Mouse (Mus musculus): ENCODE results near the gene Rab40c. TPM values are rescaled to one million over a fixed set of nuclear protein-coding genes. Genes with fewer than 3 reads are reported as not detected.

Gene Rab40c
- polyA plus RNA-seq, 1 experiment from 2014 or later, result 49.3 TPM

- peak overlapping the region; percentile 92; the same call in 1 of the 2 replicates for H3K9ac ChIP-seq
- peak overlapping the region; percentile 95 for H3K4me2 ChIP-seq (replicated peaks)
- peaks cover 72% of the 10 kb centered on the region for H3K4me1 ChIP-seq
- H3K27ac ChIP-seq, result no peak overlapping the region
- H3K9me3 ChIP-seq, result no peaks in the 10 kb centered on the region
- H3K27me3 ChIP-seq (replicated peaks), result no peaks in the 10 kb centered on the region
- peaks cover 43% of the 10 kb centered on the region for H3K36me3 ChIP-seq
- WGBS, result 97% methylated on average over 7 of the region's 7 CpGs
- no peak for ATAC-seq (ENCODE audit: low FRiP score, low read depth)
- no peak overlapping the region for H3K4me3 ChIP-seq
Measured at GRCm38 (mm10) chr17:25835301-25835700, 84.2 kb downstream of the Rab40c start.

GRCm38 (mm10) chr17:25834595-25835222 is 84.8 kb downstream of the Rab40c start:
- peaks cover 43% of the 10 kb centered on the region for H3K36me3 ChIP-seq
- H3K9me3 ChIP-seq, result no peaks in the 10 kb centered on the region
- H3K4me2 ChIP-seq (replicated peaks), result peak overlapping the region; percentile 95
- peaks cover 78% of the 10 kb centered on the region for H3K4me1 ChIP-seq
- no peaks in the 10 kb centered on the region for H3K27me3 ChIP-seq (replicated peaks)
- H3K27ac ChIP-seq, result no peak overlapping the region
- 89% methylated on average over 12 of the region's 12 CpGs for WGBS
- peak overlapping the region; percentile 92 for H3K9ac ChIP-seq
- ATAC-seq (ENCODE audit: low FRiP score, low read depth), result no peak
- peak overlapping the region; percentile 79 for H3K4me3 ChIP-seq

GRCm38 (mm10) chr17:25833961-25834594 is 85.4 kb downstream of the Rab40c start:
- H3K27me3 ChIP-seq (replicated peaks), result no peaks in the 10 kb centered on the region
- H3K4me3 ChIP-seq, result peak overlapping the region; percentile 79
- no peaks in the 10 kb centered on the region for H3K9me3 ChIP-seq
- H3K36me3 ChIP-seq, result peaks cover 36% of the 10 kb centered on the region
- no peak for ATAC-seq (ENCODE audit: low FRiP score, low read depth)
- H3K4me2 ChIP-seq (replicated peaks), result peak overlapping the region; percentile 95
- peak overlapping the region; percentile 88 for H3K27ac ChIP-seq
- 60% methylated on average over 6 of the region's 6 CpGs for WGBS
- peak overlapping the region; percentile 92 for H3K9ac ChIP-seq
- peaks cover 82% of the 10 kb centered on the region for H3K4me1 ChIP-seq

- Histone ChIP-seq H3K9me3 (no peaks in the 10 kb centered on the region), H3K4me3 (peak within 1 kb of the TSS; percentile 79), H3K4me2 (replicated peaks) (peak within 1 kb of the TSS; percentile 95), H3K4me1 (peaks cover 83% of the 10 kb centered on the region), H3K27ac (peak within 1 kb of the TSS; percentile 88), H3K9ac (peak within 1 kb of the TSS; percentile 92), H3K27me3 (replicated peaks) (no peaks in the 10 kb centered on the region), H3K36me3 (peaks cover 32% of the 10 kb centered on the region)
- WGBS, result under 1% methylated on average over 24 of the region's 24 CpGs
- ATAC-seq (ENCODE audit: low FRiP score, low read depth), result peak; percentile 50
Measured at GRCm38 (mm10) chr17:25833291-25833663, 86.2 kb downstream of the Rab40c start, which contains the start of gene Stub1. TSS of gene Stub1 (minus strand) at chr17:25833404.

- Histone ChIP-seq H3K36me3 (peaks cover 32% of the 10 kb centered on the region), H3K9ac (peak overlapping the region; percentile 92), H3K27ac (peak overlapping the region; percentile 88), H3K27me3 (replicated peaks) (no peaks in the 10 kb centered on the region), H3K4me2 (replicated peaks) (peak overlapping the region; percentile 95), H3K4me3 (peak overlapping the region; percentile 79), H3K9me3 (no peaks in the 10 kb centered on the region), H3K4me1 (peaks cover 82% of the 10 kb centered on the region)
- under 1% methylated on average over 77 of the region's 77 CpGs for WGBS
- ATAC-seq (ENCODE audit: low FRiP score, low read depth), result peak; percentile 90
Measured at GRCm38 (mm10) chr17:25832436-25833290, 86.9 kb downstream of the Rab40c start.

Other genes starting within 250 kb of the Rab40c start
- gene Gng13, start 202.6 kb downstream of the Rab40c start, polyA plus RNA-seq (2016; fragmentation: Nextera tagmentation; extraction: Ambion mirVana), result 1.6 and 2.1 TPM in 2 replicates
- 24.9 and 25.6 TPM in 2 replicates for gene Chtf18, start 192.3 kb downstream of the Rab40c start, polyA plus RNA-seq (2016; fragmentation: Nextera tagmentation; extraction: Ambion mirVana)
- 20.5 and 22.1 TPM in 2 replicates for gene Rpusd1, start 192.1 kb downstream of the Rab40c start, polyA plus RNA-seq (2016; fragmentation: Nextera tagmentation; extraction: Ambion mirVana)
- not detected in 2 replicates for gene Mslnl, start 183.7 kb downstream of the Rab40c start, polyA plus RNA-seq (2016; fragmentation: Nextera tagmentation; extraction: Ambion mirVana)
- gene Msln, start 165.3 kb downstream of the Rab40c start, polyA plus RNA-seq (2016; fragmentation: Nextera tagmentation; extraction: Ambion mirVana), result 0.27 and 0.38 TPM in 2 replicates
- 25.5 and 29.2 TPM in 2 replicates for gene Narfl, start 146.0 kb downstream of the Rab40c start, polyA plus RNA-seq (2016; fragmentation: Nextera tagmentation; extraction: Ambion mirVana)
- 102 and 103 TPM in 2 replicates for gene Haghl, start 134.1 kb downstream of the Rab40c start, polyA plus RNA-seq (2016; fragmentation: Nextera tagmentation; extraction: Ambion mirVana)
- 0.33 and 0.57 TPM in 2 replicates for gene Ccdc78, start 133.1 kb downstream of the Rab40c start, polyA plus RNA-seq (2016; fragmentation: Nextera tagmentation; extraction: Ambion mirVana)
- 75.3 and 84.6 TPM in 2 replicates for gene Fam173a, start 126.8 kb downstream of the Rab40c start, polyA plus RNA-seq (2016; fragmentation: Nextera tagmentation; extraction: Ambion mirVana)
- gene AC134908.4, start 124.1 kb downstream of the Rab40c start, polyA plus RNA-seq (2016; fragmentation: Nextera tagmentation; extraction: Ambion mirVana), result 1.0 and 1.9 TPM in 2 replicates
- gene Metrn, start 122.6 kb downstream of the Rab40c start, polyA plus RNA-seq (2016; fragmentation: Nextera tagmentation; extraction: Ambion mirVana), result 80.7 and 92.0 TPM in 2 replicates
- 25.8 and 27.0 TPM in 2 replicates for gene Fbxl16, start 110.6 kb downstream of the Rab40c start, polyA plus RNA-seq (2016; fragmentation: Nextera tagmentation; extraction: Ambion mirVana)
- 27.6 and 28.6 TPM in 2 replicates for gene Wdr24, start 96.1 kb downstream of the Rab40c start, polyA plus RNA-seq (2016; fragmentation: Nextera tagmentation; extraction: Ambion mirVana)
- 67.7 and 72.6 TPM in 2 replicates for gene Jmjd8, start 90.9 kb downstream of the Rab40c start, polyA plus RNA-seq (2016; fragmentation: Nextera tagmentation; extraction: Ambion mirVana)
- 293 and 301 TPM in 2 replicates for gene Stub1, start 86.3 kb downstream of the Rab40c start, polyA plus RNA-seq (2016; fragmentation: Nextera tagmentation; extraction: Ambion mirVana)
- 8.1 and 8.6 TPM in 2 replicates for gene Rhbdl1, start 82.4 kb downstream of the Rab40c start, polyA plus RNA-seq (2016; fragmentation: Nextera tagmentation; extraction: Ambion mirVana)
- gene Gm20683, start 78.0 kb downstream of the Rab40c start, polyA plus RNA-seq (2016; fragmentation: Nextera tagmentation; extraction: Ambion mirVana), result 3.9 and 4.8 TPM in 2 replicates
- gene Rhot2, start 74.9 kb downstream of the Rab40c start, polyA plus RNA-seq (2016; fragmentation: Nextera tagmentation; extraction: Ambion mirVana), result 18.4 and 20.1 TPM in 2 replicates
- gene Wdr90, start 58.2 kb downstream of the Rab40c start, polyA plus RNA-seq (2016; fragmentation: Nextera tagmentation; extraction: Ambion mirVana), result 23.6 and 24.9 TPM in 2 replicates
- gene Mcrip2, start 51.0 kb downstream of the Rab40c start, polyA plus RNA-seq (2016; fragmentation: Nextera tagmentation; extraction: Ambion mirVana), result 6.8 and 7.2 TPM in 2 replicates
- 52.0 and 56.9 TPM in 2 replicates for gene Mettl26, start 44.7 kb downstream of the Rab40c start, polyA plus RNA-seq (2016; fragmentation: Nextera tagmentation; extraction: Ambion mirVana)
- 0.63 and 0.86 TPM in 2 replicates for gene Wfikkn1, start 38.9 kb downstream of the Rab40c start, polyA plus RNA-seq (2016; fragmentation: Nextera tagmentation; extraction: Ambion mirVana)
- 54.7 and 57.3 TPM in 2 replicates for gene Pigq, start 25.2 kb upstream of the Rab40c start, polyA plus RNA-seq (2016; fragmentation: Nextera tagmentation; extraction: Ambion mirVana)
- 0.11 and 0.14 TPM in 2 replicates for gene Nhlrc4, start 25.2 kb upstream of the Rab40c start, polyA plus RNA-seq (2016; fragmentation: Nextera tagmentation; extraction: Ambion mirVana)
- 0.08 TPM in 2 replicates for gene A930017K11Rik, start 32.8 kb upstream of the Rab40c start, polyA plus RNA-seq (2016; fragmentation: Nextera tagmentation; extraction: Ambion mirVana)
- gene Capn15, start 66.1 kb upstream of the Rab40c start, polyA plus RNA-seq (2016; fragmentation: Nextera tagmentation; extraction: Ambion mirVana), result 28.2 and 31.5 TPM in 2 replicates
- 33.8 and 36.7 TPM in 2 replicates for gene Rab11fip3, start 149.8 kb upstream of the Rab40c start, polyA plus RNA-seq (2016; fragmentation: Nextera tagmentation; extraction: Ambion mirVana)
- gene Decr2, start 170.6 kb upstream of the Rab40c start, polyA plus RNA-seq (2016; fragmentation: Nextera tagmentation; extraction: Ambion mirVana), result 28.6 and 30.1 TPM in 2 replicates
- 50.8 and 54.4 TPM in 2 replicates for gene Nme4, start 175.9 kb upstream of the Rab40c start, polyA plus RNA-seq (2016; fragmentation: Nextera tagmentation; extraction: Ambion mirVana)
- 2.3 and 2.4 TPM in 2 replicates for gene Tmem8, start 193.6 kb upstream of the Rab40c start, polyA plus RNA-seq (2016; fragmentation: Nextera tagmentation; extraction: Ambion mirVana)
- 190 and 200 TPM in 2 replicates for gene Mrpl28, start 203.8 kb upstream of the Rab40c start, polyA plus RNA-seq (2016; fragmentation: Nextera tagmentation; extraction: Ambion mirVana)
- gene Axin1, start 219.0 kb upstream of the Rab40c start, polyA plus RNA-seq (2016; fragmentation: Nextera tagmentation; extraction: Ambion mirVana), result 22.6 and 23.4 TPM in 2 replicates

Measured in neural tube, embryonic 12.5 days (tissue).